Mouse (Mus musculus) telencephalon, adult 2 months (tissue): ENCODE measurements around the gene Tnrc6b.

Experiments
- DNase-seq: peaks from one replicate; pipeline ENCODE4 v3.0.0-alpha.2; 2011; ENCODE audit warnings: low read depth, low spot score

Gene Tnrc6b

GRCm38 (mm10) chr15:80710608-80711363 is at the start of gene Tnrc6b:
TSS of gene Tnrc6b (plus strand) at chr15:80711313.
- peak; percentile 99 for DNase-seq

- no peak for DNase-seq
These were observed 46.7 kb upstream of the Tnrc6b start for GRCm38 (mm10) chr15:80664444-80664843.

GRCm38 (mm10) chr15:80671295-80672252 is 39.5 kb upstream of the Tnrc6b start, which contains the start of gene Fam83f:
TSS of gene Fam83f (plus strand) at chr15:80671847.
- DNase-seq, result no peak

- no peak for DNase-seq
These were observed 38.3 kb upstream of the Tnrc6b start for GRCm38 (mm10) chr15:80672810-80673209.

GRCm38 (mm10) chr15:80673337-80674095 is 37.6 kb upstream of the Tnrc6b start:
- no peak for DNase-seq

- no peak for DNase-seq
These were observed 36.4 kb upstream of the Tnrc6b start for GRCm38 (mm10) chr15:80674700-80675099.

- DNase-seq, result no peak
These were observed 31.4 kb upstream of the Tnrc6b start for GRCm38 (mm10) chr15:80679515-80680215.

- no peak for DNase-seq
These were observed 30.6 kb upstream of the Tnrc6b start for GRCm38 (mm10) chr15:80680347-80681030.

- DNase-seq, result no peak
These were observed 29.6 kb upstream of the Tnrc6b start for GRCm38 (mm10) chr15:80681466-80681881.

- DNase-seq, result no peak
These were observed 28.8 kb upstream of the Tnrc6b start for GRCm38 (mm10) chr15:80682343-80682742.

GRCm38 (mm10) chr15:80683151-80683550 is 28.0 kb upstream of the Tnrc6b start:
- no peak for DNase-seq

GRCm38 (mm10) chr15:80683990-80684389 is 27.1 kb upstream of the Tnrc6b start:
- no peak for DNase-seq

- DNase-seq, result no peak
These were observed 26.1 kb upstream of the Tnrc6b start for GRCm38 (mm10) chr15:80684786-80685602.

GRCm38 (mm10) chr15:80685603-80685895 is 25.6 kb upstream of the Tnrc6b start:
- DNase-seq, result no peak

- DNase-seq, result no peak
These were observed 22.6 kb upstream of the Tnrc6b start for GRCm38 (mm10) chr15:80688536-80688935.

- no peak for DNase-seq
These were observed 17.6 kb upstream of the Tnrc6b start for GRCm38 (mm10) chr15:80693492-80693891.

- no peak for DNase-seq
These were observed 16.8 kb upstream of the Tnrc6b start for GRCm38 (mm10) chr15:80694125-80694910.

GRCm38 (mm10) chr15:80697564-80697963 is 13.5 kb upstream of the Tnrc6b start:
- no peak for DNase-seq
